8 mouse cellular contexts compared by ENCODE assay signal in the genomic region with DNA sequence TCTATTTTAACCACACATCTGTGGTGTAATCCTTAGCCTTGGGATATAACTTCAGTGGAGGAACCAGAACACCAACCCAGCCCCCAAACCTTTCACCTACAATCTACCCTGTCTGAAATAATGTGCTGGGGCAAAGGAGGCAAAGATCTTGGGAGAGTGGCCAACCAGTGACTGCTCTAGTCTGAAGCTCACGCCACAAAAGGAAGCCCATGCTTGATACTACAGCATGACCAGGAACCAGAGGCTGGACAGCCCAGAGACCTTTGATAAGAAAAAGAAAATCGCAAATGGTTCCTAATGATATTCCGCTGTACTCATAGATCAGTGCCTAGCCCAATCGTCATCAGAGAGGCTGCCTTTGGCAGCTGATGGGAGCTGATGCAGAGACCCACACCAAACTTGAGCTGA. TPM values are rescaled to one million over a fixed set of nuclear protein-coding genes. Genes with fewer than 3 reads are reported as not detected.
DNase-seq lines count a peak whose midpoint lies in the region; ATAC-seq and TF ChIP-seq lines count a peak whose summit lies in the region.

No protein-coding gene starts in this region.

- DNase-seq in cerebellum, adult 9-10 months, result peak; percentile 10
- DNase-seq in cerebellum, postnatal 25 days, result no peak
- peak; percentile 43 to 49 for DNase-seq in heart, postnatal 10 days
- DNase-seq in liver, embryonic 11.5 days (ENCODE audit: low spot score), result no peak
- DNase-seq in cerebellum, adult 2 months, result no peak
- DNase-seq in right cerebral cortex, postnatal 10 days (ENCODE audit: low spot score in 2 of 2), result no peak

- H3K27me3 ChIP-seq in liver, embryonic 11.5 days (replicated peaks; ENCODE audit: control insufficient read depth, insufficient read depth, low read length), result no peaks in the 10 kb centered on the region
- H3K27me3 ChIP-seq in myocyte (ENCODE audit: control insufficient read depth, insufficient read depth, insufficient read length), result no peaks in the 10 kb centered on the region
- no peaks in the 10 kb centered on the region for H3K27me3 ChIP-seq in cerebellum, adult 2 months (ENCODE audit: control insufficient read depth, insufficient read depth, low read length)

- 40% methylated on average over 4 of the region's 4 CpGs for WGBS in liver, embryonic 11.5 days
- 85% methylated on average over 4 of the region's 4 CpGs for WGBS in cerebellum, adult 2 months

- H3K9me3 ChIP-seq in liver, embryonic 11.5 days (ENCODE audit: control insufficient read depth, low read length), result no peaks in the 10 kb centered on the region

- no peak for TF ChIP-seq POLR2A in myocyte (IDR thresholded peaks at IDR 0.05; ENCODE audit: insufficient read length, low read depth)
- TF ChIP-seq POLR2A in cerebellum, adult 2 months (IDR thresholded peaks at IDR 0.05; ENCODE audit: borderline replicate concordance, insufficient read depth, low read length), result no peak

- no peaks in the 10 kb centered on the region for H3K79me2 ChIP-seq in myocyte (ENCODE audit: control insufficient read depth, insufficient read depth)

- intact Hi-C loops in heart, postnatal 10 days (cut with DNase I), result loop anchor here (5.0 kb wide), 1 partner anchor 139 kb away; no protein-coding TSS in a partner anchor

- peak overlapping the region; percentile 67 for H3K4me3 ChIP-seq in brown adipose tissue, adult 24 weeks (ENCODE audit: insufficient read depth, low read depth, low read length)
- H3K4me3 ChIP-seq in liver, embryonic 11.5 days (ENCODE audit: low read depth, low read length), result peak overlapping the region; percentile 77
- H3K4me3 ChIP-seq in myocyte, result no peak overlapping the region
- no peak overlapping the region for H3K4me3 ChIP-seq in cerebellum, adult 2 months (replicated peaks; ENCODE audit: insufficient read depth, low read depth, low read length)

- no peak overlapping the region for H3ac ChIP-seq in myocyte (ENCODE audit: control insufficient read depth, insufficient read length)

- no peaks in the 10 kb centered on the region for H3K36me3 ChIP-seq in liver, embryonic 11.5 days (ENCODE audit: control insufficient read depth, insufficient read depth, low read length)
- H3K36me3 ChIP-seq in myocyte (ENCODE audit: control insufficient read depth, insufficient read depth), result no peaks in the 10 kb centered on the region

- peak overlapping the region; percentile 83 for H3K9ac ChIP-seq in liver, embryonic 11.5 days (ENCODE audit: low read depth, low read length)

- peak overlapping the region; percentile 70 for H3K4me2 ChIP-seq in liver, embryonic 11.5 days
- H3K4me2 ChIP-seq in myocyte (ENCODE audit: low read depth), result peak overlapping the region; percentile 64

- H3K4me1 ChIP-seq in brown adipose tissue, adult 24 weeks (ENCODE audit: control insufficient read depth, insufficient read depth, insufficient read length, low read length), result peaks cover 13% of the 10 kb centered on the region
- peaks cover 9% of the 10 kb centered on the region for H3K4me1 ChIP-seq in liver, embryonic 11.5 days (replicated peaks; ENCODE audit: control insufficient read depth, insufficient read depth, low read length)
- H3K4me1 ChIP-seq in cerebellum, adult 2 months (ENCODE audit: control insufficient read depth, insufficient read depth, low read length), result peaks cover 4% of the 10 kb centered on the region; the same call in 1 of the 2 replicates

- no peak for TF ChIP-seq CTCF in cerebellum, adult 2 months (IDR thresholded peaks at IDR 0.05; ENCODE audit: borderline replicate concordance, insufficient read depth, low read depth, low read length)

- peak; percentile 40 for ATAC-seq in liver, embryonic 11.5 days (replicated peaks; ENCODE audit: low FRiP score)

- H3K27ac ChIP-seq in brown adipose tissue, adult 24 weeks (replicated peaks; ENCODE audit: low read depth, low read length), result peak overlapping the region; percentile 94
- peak overlapping the region; percentile 74 for H3K27ac ChIP-seq in liver, embryonic 11.5 days (ENCODE audit: low read depth, low read length)
- no peak overlapping the region for H3K27ac ChIP-seq in cerebellum, adult 2 months (ENCODE audit: insufficient read depth, low read length)

TF ChIP-seq in myocyte, 11 proteins besides CTCF, POLR2A, EP300 and RAD21:
- TF ChIP-seq MAX (IDR thresholded peaks at IDR 0.05; ENCODE audit: low read depth) (no peak), TCF3 (IDR thresholded peaks at IDR 0.05; ENCODE audit: insufficient read length, low read depth) (no peak), REST (IDR thresholded peaks at IDR 0.05; ENCODE audit: insufficient read depth, insufficient read length) (no peak), USF1 (IDR thresholded peaks at IDR 0.05; ENCODE audit: low read depth) (no peak), CEBPB (IDR thresholded peaks at IDR 0.05; ENCODE audit: insufficient read depth, poor library complexity, severe bottlenecking) (no peak), SRF (IDR thresholded peaks at IDR 0.05; ENCODE audit: control insufficient read depth, insufficient read length, low read depth) (no peak), POLR2AphosphoS2 (IDR thresholded peaks at IDR 0.05; ENCODE audit: insufficient read length, low read depth) (no peak), TCF12 (IDR thresholded peaks at IDR 0.05; ENCODE audit: insufficient read depth, poor library complexity, severe bottlenecking) (no peak), MYOD1 (IDR thresholded peaks at IDR 0.05; ENCODE audit: control insufficient read depth in 1 of 3, insufficient read length in 2 of 3, low read depth in 2 of 3) (no peak), MYOG (IDR thresholded peaks at IDR 0.05; ENCODE audit: control insufficient read depth in 1 of 3, insufficient read depth in 1 of 3, insufficient read length in 2 of 3, low read depth in 2 of 3) (no peak), E2F4 (IDR thresholded peaks at IDR 0.05; ENCODE audit: insufficient read depth) (no peak)

RNA-seq across cellular contexts. Expression of gene Akap7, which starts 9.4 kb away (rescaled TPM):
- 86.7 and 140 TPM in 2 replicates for polyA plus RNA-seq in brown adipose tissue, adult 24 weeks (2012; ENCODE audit: insufficient read depth, insufficient read length, missing spikeins)
- 10 to 100 TPM; 55.2 to 58.0 TPM for total RNA-seq in heart, postnatal 10 days (2021)
- polyA plus RNA-seq in liver, embryonic 11.5 days (2014; fragmentation: Nextera tagmentation; extraction: Ambion mirVana), result 21.6 and 25.3 TPM in 2 replicates
- polyA plus RNA-seq in myocyte (2012; fragmentation: generic; extraction: Trizol), result 9.0 TPM
- polyA plus RNA-seq in cerebellum, adult 2 months (2012; rRNA removed), result 91.9 and 98.7 TPM in 2 replicates

Comparison
In these comparisons a context has a peak if more than half of its experiments do, and no peak if none do; other contexts are left out.
1. DNase-seq: peak in cerebellum, adult 9-10 months (single experiment) and heart, postnatal 10 days (2 of 2); none in cerebellum, postnatal 25 days (0 of 2), liver, embryonic 11.5 days (single experiment), cerebellum, adult 2 months (0 of 2) and right cerebral cortex, postnatal 10 days (0 of 2).
2. H3K4me3 ChIP-seq: peak in brown adipose tissue, adult 24 weeks (single experiment) and liver, embryonic 11.5 days (single experiment); none in myocyte (single experiment) and cerebellum, adult 2 months (single experiment).